In the genomic region with DNA sequence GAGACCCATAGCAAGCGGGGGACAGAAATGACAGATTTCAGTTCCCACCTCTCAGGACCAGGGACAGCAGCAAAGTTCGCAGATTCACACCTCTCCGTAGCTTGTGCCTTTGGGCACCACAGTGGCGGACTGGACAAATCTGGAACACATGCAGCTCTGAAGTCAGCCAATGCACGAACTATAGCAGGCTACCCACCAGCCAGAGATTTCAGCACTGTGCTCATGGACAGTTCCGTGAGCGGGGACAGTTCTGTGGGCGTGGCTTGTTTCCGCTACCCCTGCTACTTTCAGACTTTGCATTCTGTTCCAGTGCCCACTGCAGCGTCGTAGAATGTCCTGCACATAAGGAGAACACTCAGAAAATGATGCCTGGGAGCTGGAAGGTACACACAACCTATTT, we compare ENCODE assay signal across 8 mouse cellular contexts. TPM values are rescaled to one million over a fixed set of nuclear protein-coding genes. Genes with fewer than 3 reads are reported as not detected.
DNase-seq lines count a peak whose midpoint lies in the region; ATAC-seq lines count a peak whose summit lies in the region.

No protein-coding gene starts in this region.

- no peaks in the 10 kb centered on the region for H3K36me3 ChIP-seq in forebrain, embryonic 10.5 days (replicated peaks)
- H3K36me3 ChIP-seq in forebrain, embryonic 15.5 days = no peaks in the 10 kb centered on the region
- no peaks in the 10 kb centered on the region for H3K36me3 ChIP-seq in midbrain, embryonic 11.5 days (ENCODE audit: control insufficient read depth, insufficient read depth, low read length)
- H3K36me3 ChIP-seq in midbrain, embryonic 15.5 days (replicated peaks) = no peaks in the 10 kb centered on the region
- H3K36me3 ChIP-seq in neural tube, embryonic 11.5 days (ENCODE audit: control insufficient read depth, insufficient read depth, low read length) = no peaks in the 10 kb centered on the region
- no peaks in the 10 kb centered on the region for H3K36me3 ChIP-seq in intestine, embryonic 15.5 days

- no peaks in the 10 kb centered on the region for H3K9me3 ChIP-seq in forebrain, embryonic 10.5 days
- H3K9me3 ChIP-seq in forebrain, embryonic 15.5 days = no peaks in the 10 kb centered on the region
- H3K9me3 ChIP-seq in midbrain, embryonic 11.5 days (ENCODE audit: control insufficient read depth, low read length) = no peaks in the 10 kb centered on the region
- H3K9me3 ChIP-seq in midbrain, embryonic 15.5 days = no peaks in the 10 kb centered on the region
- H3K9me3 ChIP-seq in neural tube, embryonic 11.5 days (ENCODE audit: control insufficient read depth, low read length) = no peaks in the 10 kb centered on the region
- H3K9me3 ChIP-seq in intestine, embryonic 15.5 days = no peaks in the 10 kb centered on the region

- no peak overlapping the region for H3K27ac ChIP-seq in forebrain, embryonic 10.5 days
- H3K27ac ChIP-seq in forebrain, embryonic 15.5 days (replicated peaks) = no peak overlapping the region
- no peak overlapping the region for H3K27ac ChIP-seq in midbrain, embryonic 11.5 days (ENCODE audit: low read depth, low read length)
- H3K27ac ChIP-seq in midbrain, embryonic 15.5 days = no peak overlapping the region
- no peak overlapping the region for H3K27ac ChIP-seq in neural tube, embryonic 11.5 days (ENCODE audit: low read depth, low read length)
- H3K27ac ChIP-seq in intestine, embryonic 15.5 days = no peak overlapping the region

- H3K4me2 ChIP-seq in forebrain, embryonic 15.5 days (replicated peaks) = no peak overlapping the region
- no peak overlapping the region for H3K4me2 ChIP-seq in midbrain, embryonic 11.5 days
- no peak overlapping the region for H3K4me2 ChIP-seq in midbrain, embryonic 15.5 days
- no peak overlapping the region for H3K4me2 ChIP-seq in neural tube, embryonic 11.5 days (ENCODE audit: low read depth)
- H3K4me2 ChIP-seq in intestine, embryonic 15.5 days (replicated peaks) = no peak overlapping the region

- no peaks in the 10 kb centered on the region for H3K4me1 ChIP-seq in forebrain, embryonic 10.5 days
- no peaks in the 10 kb centered on the region for H3K4me1 ChIP-seq in forebrain, embryonic 15.5 days
- H3K4me1 ChIP-seq in midbrain, embryonic 11.5 days (ENCODE audit: control insufficient read depth, insufficient read depth, low read length) = no peaks in the 10 kb centered on the region
- peaks cover 16% of the 10 kb centered on the region for H3K4me1 ChIP-seq in midbrain, embryonic 15.5 days
- H3K4me1 ChIP-seq in neural tube, embryonic 11.5 days (ENCODE audit: control insufficient read depth, insufficient read depth, low read length) = no peaks in the 10 kb centered on the region
- no peaks in the 10 kb centered on the region for H3K4me1 ChIP-seq in intestine, embryonic 15.5 days (replicated peaks)

- DNase-seq in forebrain, embryonic 10.5 days (ENCODE audit: extremely low spot score, low spot score) = peak; percentile 61
- DNase-seq in midbrain, embryonic 11.5 days (ENCODE audit: low spot score, missing footprints) = peak; percentile 92
- peak; percentile 44 for DNase-seq in hindlimb bud, embryonic 11.5 days (ENCODE audit: extremely low spot score, low read depth, low spot score)
- peak; percentile 75 for DNase-seq in neural tube, embryonic 11.5 days (ENCODE audit: low spot score)
- no peak for DNase-seq in left cerebral cortex, adult 8-10 months (ENCODE audit: low spot score in 2 of 2)

- 26% methylated on average over 11 of the region's 11 CpGs for WGBS in forebrain, embryonic 10.5 days
- WGBS in forebrain, embryonic 15.5 days = 24% methylated on average over 11 of the region's 11 CpGs
- 22% methylated on average over 11 of the region's 11 CpGs for WGBS in midbrain, embryonic 11.5 days
- WGBS in midbrain, embryonic 15.5 days = 26% methylated on average over 11 of the region's 11 CpGs
- WGBS in neural tube, embryonic 11.5 days = 20% methylated on average over 11 of the region's 11 CpGs
- WGBS in intestine, embryonic 15.5 days = 18% methylated on average over 11 of the region's 11 CpGs

- no peak overlapping the region for H3K4me3 ChIP-seq in forebrain, embryonic 10.5 days
- H3K4me3 ChIP-seq in forebrain, embryonic 15.5 days = no peak overlapping the region
- no peak overlapping the region for H3K4me3 ChIP-seq in midbrain, embryonic 11.5 days (ENCODE audit: low read depth, low read length)
- no peak overlapping the region for H3K4me3 ChIP-seq in midbrain, embryonic 15.5 days
- H3K4me3 ChIP-seq in neural tube, embryonic 11.5 days (ENCODE audit: low read depth, low read length) = no peak overlapping the region
- no peak overlapping the region for H3K4me3 ChIP-seq in intestine, embryonic 15.5 days (replicated peaks)

- H3K27me3 ChIP-seq in forebrain, embryonic 10.5 days (ENCODE audit: poor library complexity, severe bottlenecking) = no peaks in the 10 kb centered on the region
- H3K27me3 ChIP-seq in forebrain, embryonic 15.5 days = no peaks in the 10 kb centered on the region
- no peaks in the 10 kb centered on the region for H3K27me3 ChIP-seq in midbrain, embryonic 11.5 days (ENCODE audit: control insufficient read depth, insufficient read depth, low read length)
- no peaks in the 10 kb centered on the region for H3K27me3 ChIP-seq in midbrain, embryonic 15.5 days (replicated peaks)
- H3K27me3 ChIP-seq in neural tube, embryonic 11.5 days (ENCODE audit: control insufficient read depth, insufficient read depth, low read length) = no peaks in the 10 kb centered on the region
- H3K27me3 ChIP-seq in intestine, embryonic 15.5 days (replicated peaks) = no peaks in the 10 kb centered on the region

- H3K9ac ChIP-seq in forebrain, embryonic 15.5 days (replicated peaks) = no peak overlapping the region
- no peak overlapping the region for H3K9ac ChIP-seq in midbrain, embryonic 11.5 days (ENCODE audit: low read length)
- H3K9ac ChIP-seq in midbrain, embryonic 15.5 days = no peak overlapping the region
- no peak overlapping the region for H3K9ac ChIP-seq in neural tube, embryonic 11.5 days (ENCODE audit: low read length)
- no peak overlapping the region for H3K9ac ChIP-seq in intestine, embryonic 15.5 days

- ATAC-seq in forebrain, embryonic 15.5 days (replicated peaks) = no peak
- ATAC-seq in midbrain, embryonic 11.5 days (ENCODE audit: low FRiP score) = no peak
- no peak for ATAC-seq in midbrain, embryonic 15.5 days (replicated peaks)
- ATAC-seq in neural tube, embryonic 11.5 days (ENCODE audit: insufficient read depth, low FRiP score, low TSS enrichment) = no peak
- ATAC-seq in intestine, embryonic 15.5 days = no peak

RNA-seq across cellular contexts. Expression of a gene that starts 49.5 kb away (rescaled TPM):
- 151 TPM in 2 replicates for polyA plus RNA-seq in forebrain, embryonic 10.5 days (2016; fragmentation: Nextera tagmentation; extraction: Ambion mirVana)
- polyA plus RNA-seq in forebrain, embryonic 15.5 days (2015; fragmentation: Nextera tagmentation; extraction: Ambion mirVana) = 64.8 and 69.1 TPM in 2 replicates
- 124 and 128 TPM in 2 replicates for polyA plus RNA-seq in midbrain, embryonic 11.5 days (2014; fragmentation: Nextera tagmentation; extraction: Ambion mirVana)
- 58.4 and 58.8 TPM in 2 replicates for polyA plus RNA-seq in midbrain, embryonic 15.5 days (2015; fragmentation: Nextera tagmentation; extraction: Ambion mirVana)
- polyA plus RNA-seq in neural tube, embryonic 11.5 days (2014; fragmentation: Nextera tagmentation; extraction: Ambion mirVana) = 100 and 104 TPM in 2 replicates
- total RNA-seq in left cerebral cortex, adult 8-10 months (2022) = 10 to 100 TPM; 22.8 to 30.7 (median 24.1) TPM
- 68.1 and 70.1 TPM in 2 replicates for polyA plus RNA-seq in intestine, embryonic 15.5 days (2015; fragmentation: Nextera tagmentation; extraction: Ambion mirVana)

Comparison
In these comparisons a context has a peak if more than half of its experiments do, and no peak if none do; other contexts are left out.
1. DNase-seq: peak in forebrain, embryonic 10.5 days (single experiment), midbrain, embryonic 11.5 days (single experiment), hindlimb bud, embryonic 11.5 days (single experiment) and neural tube, embryonic 11.5 days (single experiment); none in left cerebral cortex, adult 8-10 months (0 of 2).